Mouse (Mus musculus) embryo, embryonic 11.5 days (tissue): ENCODE measurements around the gene Phf7.

ENCODE experiments used
- DNase-seq: peaks from one replicate; pipeline ENCODE4 v3.0.0-alpha.2; 2012; ENCODE audit warnings: low read depth, low spot score

The Phf7 gene

DNA sequence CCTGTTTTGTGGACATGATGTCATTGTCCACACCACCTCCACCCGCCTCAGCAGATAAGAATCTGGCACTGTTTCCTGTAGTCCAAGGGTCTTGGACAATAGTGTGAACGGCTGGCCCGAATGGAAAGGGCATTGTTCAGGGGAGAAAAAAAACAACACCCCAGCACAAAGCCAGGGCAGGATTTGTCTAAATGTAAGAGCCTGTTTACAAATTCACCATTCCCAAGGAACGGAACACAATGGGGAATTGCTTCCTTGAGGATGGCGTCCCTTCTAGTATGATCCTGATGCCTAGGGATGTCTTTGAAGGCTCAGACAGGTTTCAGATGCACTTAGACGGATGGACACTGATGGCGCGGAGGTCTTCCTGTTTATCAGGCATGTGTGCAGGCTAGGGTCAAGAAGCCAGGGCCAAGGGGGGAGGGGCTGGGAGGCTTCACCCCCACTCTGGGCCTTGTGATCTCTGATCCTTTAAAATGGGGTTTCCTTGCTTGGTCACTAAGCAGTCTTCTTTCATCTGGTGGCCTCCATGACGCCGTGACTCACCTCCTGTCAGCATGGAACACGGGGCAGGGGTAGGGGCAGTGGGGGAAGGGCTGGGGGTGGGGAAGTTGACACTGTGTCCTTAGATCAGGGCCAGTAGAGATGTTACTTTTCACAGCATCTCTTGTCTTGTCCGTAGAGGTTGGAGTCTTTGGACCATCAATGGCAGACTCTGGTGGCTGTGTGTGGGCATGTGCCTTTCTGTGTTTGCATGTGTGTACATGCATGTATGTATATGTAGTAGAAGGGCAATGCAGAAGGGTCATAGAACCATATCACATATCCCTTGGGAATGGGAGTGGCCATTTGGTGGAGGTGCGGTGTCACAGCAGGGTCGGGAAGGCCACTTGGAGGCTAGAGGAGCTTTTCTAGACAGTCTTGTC, 17.8 kb downstream of the Phf7 start:
- DNase-seq = no peak

DNA sequence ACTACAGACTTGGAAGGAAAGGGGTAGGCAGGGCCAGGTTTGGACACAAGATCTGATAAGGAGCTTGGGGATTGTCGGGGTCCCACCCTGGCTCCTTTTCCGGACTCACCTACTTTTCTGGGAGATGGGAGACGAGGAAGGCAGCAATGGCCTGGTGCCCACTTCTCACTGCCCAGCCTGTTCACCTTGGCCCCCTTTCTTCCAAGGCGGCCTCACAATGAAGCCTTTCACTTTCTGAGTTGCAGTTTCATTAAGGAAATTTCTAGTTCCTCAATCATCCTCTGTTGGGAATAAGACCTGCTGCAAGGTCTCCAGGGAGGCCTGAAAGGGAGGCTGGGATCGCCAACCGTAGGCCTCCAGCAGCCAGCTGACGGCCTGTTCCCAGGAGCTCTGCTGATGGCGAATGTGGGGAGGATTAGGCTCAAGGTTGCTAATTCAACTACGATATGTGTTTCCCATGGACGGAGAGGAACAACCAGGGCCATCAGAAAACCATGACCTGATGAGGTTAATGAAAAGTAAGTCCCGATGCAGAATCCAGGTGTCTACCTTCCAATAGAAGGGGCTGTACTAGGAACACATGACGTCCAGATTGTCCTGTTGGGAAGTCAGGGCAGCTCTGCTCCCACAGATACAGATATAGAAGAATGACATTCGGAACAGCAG, 18.6 kb downstream of the Phf7 start:
- DNase-seq = no peak

DNA sequence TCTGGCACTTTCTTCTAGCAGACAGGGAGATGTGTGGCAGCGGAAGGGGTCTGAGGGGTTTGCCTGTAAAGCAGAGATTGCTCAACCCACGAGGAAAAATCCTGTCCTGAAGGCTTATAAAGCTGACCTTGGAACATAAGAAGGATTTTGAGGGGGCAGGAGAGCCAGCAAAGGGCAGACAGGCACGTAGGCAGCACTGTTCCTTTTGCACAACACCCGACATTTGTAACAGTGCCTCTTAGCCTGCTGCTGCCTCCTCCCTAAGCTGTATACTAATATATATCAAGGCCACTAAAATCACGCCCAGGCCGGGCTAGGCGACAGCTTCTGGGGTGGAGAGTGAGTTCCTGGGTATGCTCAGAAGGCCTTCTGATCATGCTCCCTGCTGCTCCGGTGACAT, 20.7 kb downstream of the Phf7 start:
- DNase-seq = no peak

DNA sequence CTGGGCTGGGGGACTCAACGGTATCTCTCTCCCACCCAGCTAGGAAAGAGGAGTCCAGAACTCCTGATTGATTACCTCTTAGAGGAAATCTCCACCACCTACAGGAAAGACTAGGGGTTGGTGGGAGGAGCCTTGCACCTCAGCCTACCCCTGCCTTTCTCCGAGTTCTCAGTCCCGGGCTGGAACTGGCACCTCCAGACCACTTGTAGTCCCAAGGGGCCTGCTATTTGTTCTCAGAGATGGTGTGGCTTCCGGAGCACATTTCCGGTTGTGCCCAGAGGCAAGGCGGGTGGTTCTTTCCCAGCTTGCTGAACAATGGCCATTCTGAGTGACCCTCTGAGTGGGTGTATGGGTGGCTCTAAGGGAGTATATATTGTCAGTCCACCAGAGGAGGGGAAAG, 22.9 kb downstream of the Phf7 start:
- DNase-seq = no peak

DNA sequence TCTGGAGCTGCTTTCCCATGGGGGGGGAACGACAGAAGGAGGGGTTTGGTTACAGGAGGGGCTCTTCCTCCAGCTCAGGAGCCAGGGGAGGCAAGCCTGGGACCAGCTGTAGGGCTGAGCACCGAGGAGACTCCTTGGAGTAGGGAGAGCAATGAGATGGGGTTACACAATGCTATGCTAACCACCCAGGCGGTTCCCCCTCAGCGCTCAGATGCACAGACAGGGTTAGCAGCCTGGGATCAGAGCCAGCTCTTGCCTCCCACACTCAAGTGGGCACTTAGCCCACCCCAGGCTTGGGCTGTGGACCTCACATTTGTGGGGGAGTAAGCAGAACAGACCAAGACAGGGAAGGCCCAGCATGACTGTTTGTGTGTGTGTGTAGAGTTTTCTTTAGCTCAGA, 24.1 kb downstream of the Phf7 start:
- DNase-seq = no peak

DNA sequence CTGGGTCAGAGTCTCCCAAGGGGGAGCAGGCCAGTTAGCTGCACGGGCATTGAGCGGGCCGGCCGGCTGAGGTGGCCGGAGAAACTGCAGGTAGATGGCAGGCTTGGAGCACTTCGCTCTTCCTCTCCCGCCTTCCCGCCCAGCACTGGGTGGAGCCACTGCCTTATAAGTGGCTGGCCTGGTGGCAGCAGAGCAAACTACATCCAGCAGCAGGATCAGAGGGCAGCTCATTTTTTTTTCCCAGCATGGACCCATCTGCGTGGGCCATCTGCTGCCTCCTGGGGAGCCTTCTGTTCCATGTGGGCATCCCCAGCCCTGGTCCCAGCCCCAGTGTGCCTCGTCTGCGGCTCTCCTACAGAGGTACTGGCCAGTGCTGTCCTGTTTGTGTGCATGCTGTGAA, 33.5 kb downstream of the Phf7 start, which contains the start of gene Sema3g:
TSS of gene Sema3g (plus strand) at position 195 of the 400 bp plus-strand sequence.
- DNase-seq = no peak

DNA sequence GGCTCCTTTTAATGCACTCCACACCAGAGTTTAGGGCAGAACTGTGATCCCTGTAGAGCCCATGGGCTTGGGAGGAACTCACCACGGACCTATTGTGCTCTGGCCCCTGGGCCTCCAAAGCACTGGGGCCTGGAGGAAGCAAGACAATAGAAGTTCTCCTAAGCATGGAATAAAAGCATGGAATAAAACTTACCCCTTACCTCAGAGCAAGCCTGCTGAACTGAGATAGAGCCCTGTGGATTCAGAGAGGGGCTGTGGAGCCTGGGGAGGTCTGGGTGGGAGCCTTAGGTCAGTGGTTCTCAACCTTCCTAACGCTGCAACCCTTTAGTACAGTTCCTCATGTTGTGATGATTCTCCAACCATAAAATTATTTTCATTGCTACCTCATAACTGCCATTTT, 34.3 kb downstream of the Phf7 start, which contains the start of gene Nisch:
TSS of gene Nisch (minus strand) at position 101 of the 400 bp plus-strand sequence.
- DNase-seq = no peak

DNA sequence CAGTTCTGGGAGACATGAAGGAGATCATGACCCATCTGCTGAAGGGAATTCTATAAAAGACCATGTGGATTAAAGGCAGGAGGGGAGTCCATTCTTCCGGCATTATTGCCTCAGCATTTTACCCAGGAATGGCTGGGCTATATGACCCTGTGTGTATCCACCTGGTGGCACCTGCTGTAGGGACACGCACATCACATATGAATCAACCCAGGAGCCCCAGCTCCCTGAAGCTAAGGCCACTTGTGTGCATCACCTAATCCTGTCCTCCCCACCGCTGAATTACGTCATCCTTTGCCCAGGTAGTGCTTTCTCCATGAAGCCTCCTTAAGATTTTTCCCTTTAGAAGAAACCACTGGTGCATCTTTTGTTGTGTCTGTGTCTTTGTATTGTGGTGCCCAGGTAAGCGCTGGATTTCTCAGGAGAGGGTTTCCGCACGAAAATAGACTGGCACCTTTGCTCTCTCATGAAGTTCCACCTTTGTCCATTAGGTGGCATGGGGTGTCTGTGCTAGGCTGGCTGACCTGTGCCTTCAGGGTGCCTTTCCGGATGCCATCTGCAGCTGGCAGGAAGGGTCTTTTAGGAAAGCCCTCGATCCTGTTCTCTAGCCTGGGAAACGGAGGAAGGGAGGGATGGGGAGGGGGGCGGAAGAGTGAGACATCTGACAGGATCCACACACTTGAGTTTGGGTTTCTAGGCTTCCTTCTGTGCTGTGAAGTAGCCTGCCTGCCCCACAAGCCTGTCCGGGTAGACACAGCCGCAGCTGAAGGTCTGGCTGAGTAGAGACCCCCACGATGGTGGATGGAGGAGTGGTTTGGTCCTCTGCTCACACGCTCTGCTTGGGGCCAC, 35.7 kb downstream of the Phf7 start:
- DNase-seq = peak; percentile 54

DNA sequence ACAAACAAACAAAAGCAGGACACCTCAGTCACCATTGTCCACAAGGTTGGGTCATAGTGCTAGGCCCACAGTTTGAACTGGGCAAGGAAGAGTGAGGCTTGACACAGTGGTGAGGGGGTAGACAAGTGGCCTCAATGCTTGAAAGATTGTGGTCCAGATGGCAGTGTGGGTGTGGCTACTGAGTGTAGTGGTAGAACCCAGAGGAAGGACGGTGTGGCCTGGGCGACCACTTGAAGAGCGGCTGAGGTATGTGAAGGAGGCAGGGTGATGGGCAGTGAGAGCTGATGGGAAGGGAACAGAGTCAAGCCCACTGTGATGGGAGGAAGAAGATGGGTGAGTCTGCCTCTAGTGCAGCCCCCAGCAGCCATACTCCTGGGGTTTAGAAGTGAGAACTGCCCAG, 36.4 kb downstream of the Phf7 start:
- no peak for DNase-seq

DNA sequence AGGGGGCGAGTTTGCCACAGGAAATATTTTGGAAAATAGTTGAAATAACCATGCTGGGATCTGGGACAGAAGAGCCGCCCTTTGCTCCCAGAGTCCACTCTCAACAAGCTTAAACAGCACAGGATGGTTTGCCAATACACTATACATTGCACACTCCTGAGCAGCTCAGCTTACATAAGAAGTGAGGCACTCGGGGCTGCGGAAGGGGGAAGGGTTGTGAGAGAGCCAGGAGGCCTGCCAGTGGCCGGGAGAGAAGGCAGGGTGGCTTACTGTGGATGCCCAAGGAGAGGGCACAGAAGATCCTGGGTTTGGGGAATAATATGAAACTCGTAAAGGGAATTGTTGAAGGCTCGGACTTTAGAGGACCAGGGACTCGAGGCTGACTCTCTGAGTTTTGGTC, 37.2 kb downstream of the Phf7 start:
- no peak for DNase-seq

DNA sequence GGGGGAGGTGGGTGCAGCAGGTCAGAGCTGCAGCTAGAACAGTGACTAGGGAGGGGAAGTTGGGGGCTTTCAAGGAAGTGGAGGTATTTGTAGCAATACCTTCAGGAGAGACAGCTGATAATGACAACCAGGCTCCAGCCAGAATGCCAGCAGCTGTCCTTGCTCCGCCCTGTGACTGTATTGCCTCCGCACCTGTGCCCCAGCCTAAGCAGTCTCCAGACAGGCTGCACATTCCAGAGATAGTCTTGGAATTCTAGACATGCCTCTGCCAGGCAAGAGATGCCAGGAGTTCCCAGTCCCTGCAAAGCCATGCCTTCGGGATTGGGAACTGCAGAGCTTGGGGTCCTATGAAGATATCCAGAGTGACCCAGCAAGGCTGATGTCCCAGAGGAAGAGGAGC, 38.6 kb downstream of the Phf7 start:
- DNase-seq = no peak

DNA sequence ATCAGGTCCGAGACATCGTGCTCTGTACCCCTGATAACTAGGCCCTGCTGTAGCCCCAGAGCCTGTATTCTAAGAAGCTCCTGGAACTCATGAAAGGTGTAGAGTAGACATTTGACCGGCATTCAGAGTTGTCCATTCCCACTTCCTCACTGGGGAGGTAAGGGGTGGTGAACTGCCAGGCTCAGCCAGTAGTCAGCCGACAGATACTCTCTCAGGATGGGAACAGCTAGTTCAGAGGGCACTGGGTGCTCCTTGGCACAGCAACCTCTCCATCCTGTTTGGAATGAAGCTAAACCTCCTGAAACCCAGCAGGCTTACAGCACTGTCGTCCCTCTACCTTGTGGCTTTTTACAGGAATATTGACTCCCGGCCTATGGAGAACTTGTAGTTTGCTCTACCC, 39.3 kb downstream of the Phf7 start:
- DNase-seq = no peak

DNA sequence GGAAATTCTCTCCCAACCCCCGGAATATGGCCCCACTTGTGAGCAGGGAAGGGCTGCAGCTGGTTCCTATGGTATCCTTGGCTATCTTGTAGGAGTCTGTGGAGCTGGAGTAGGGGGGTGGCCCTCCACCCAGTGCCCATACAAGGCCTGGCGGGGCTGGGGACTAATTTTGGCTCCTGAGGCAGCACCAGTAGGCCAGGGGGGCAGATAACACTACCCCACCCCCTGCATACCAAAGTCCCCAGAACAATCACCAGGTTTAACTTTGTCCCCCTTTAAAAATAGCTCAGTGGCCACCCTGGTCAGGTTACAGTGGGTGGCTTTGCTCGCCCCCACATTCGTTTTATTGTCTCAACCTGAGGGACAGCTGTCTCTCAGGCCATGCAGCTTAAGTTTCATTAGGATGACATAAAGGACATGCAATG, 42.0 kb downstream of the Phf7 start:
- no peak for DNase-seq

DNA sequence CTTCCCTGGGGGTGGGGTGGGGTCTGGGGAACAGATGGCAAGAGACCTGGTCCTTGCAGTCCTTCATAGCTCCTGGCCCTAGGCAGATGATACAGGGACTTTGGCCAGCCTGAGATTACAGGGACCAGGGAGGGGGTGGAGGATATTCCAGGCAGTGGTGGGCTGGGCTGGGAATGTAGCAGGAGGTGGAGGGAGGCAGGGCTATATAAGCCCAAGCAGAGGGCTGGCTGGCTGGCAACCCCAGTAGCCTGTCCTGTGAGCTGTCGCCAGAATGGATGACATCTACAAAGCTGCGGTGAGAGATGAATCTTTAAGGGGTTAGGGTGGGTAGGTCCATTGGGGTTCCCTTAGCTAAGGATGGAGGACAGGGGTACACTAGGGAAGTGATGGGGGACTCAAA, 43.0 kb downstream of the Phf7 start, which contains the start of gene Tnnc1:
TSS of gene Tnnc1 (plus strand) at position 229 of the 400 bp plus-strand sequence.
- no peak for DNase-seq

DNA sequence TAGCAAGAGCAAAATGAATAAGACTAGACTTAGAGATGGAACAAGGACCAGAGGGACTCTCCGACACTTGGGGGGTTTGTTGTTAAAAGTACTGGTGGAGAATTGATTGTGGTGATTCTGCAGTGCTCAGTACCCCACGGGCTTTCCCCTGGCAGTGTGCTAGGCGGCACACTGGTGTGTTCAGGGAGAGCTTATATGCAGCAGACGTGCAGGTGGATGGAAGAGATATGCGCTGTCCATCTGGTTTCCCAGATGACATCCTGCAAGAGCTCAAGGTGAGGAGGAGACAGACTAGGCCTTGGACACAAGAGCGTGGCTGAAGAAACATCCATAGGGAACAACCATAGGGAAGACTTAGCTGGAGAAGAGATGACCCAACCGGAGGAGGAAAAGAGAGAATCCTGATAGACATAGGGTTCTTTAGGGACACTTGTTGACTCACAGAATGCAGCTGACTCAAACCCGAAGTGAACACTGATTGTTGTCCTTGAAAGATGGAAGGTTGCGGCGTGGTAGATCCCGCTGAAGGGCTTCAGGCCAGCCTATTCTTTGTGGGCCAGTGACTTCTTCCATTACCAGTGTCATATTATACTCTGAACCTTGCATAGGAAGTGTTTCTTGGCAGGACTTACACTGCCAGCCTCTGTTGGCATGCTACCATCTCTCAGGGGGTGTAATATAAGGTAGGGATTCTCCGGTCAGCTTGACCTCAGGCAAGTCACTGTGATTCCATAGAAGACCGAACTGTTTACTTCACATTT, 43.9 kb downstream of the Phf7 start:
- no peak for DNase-seq

DNA sequence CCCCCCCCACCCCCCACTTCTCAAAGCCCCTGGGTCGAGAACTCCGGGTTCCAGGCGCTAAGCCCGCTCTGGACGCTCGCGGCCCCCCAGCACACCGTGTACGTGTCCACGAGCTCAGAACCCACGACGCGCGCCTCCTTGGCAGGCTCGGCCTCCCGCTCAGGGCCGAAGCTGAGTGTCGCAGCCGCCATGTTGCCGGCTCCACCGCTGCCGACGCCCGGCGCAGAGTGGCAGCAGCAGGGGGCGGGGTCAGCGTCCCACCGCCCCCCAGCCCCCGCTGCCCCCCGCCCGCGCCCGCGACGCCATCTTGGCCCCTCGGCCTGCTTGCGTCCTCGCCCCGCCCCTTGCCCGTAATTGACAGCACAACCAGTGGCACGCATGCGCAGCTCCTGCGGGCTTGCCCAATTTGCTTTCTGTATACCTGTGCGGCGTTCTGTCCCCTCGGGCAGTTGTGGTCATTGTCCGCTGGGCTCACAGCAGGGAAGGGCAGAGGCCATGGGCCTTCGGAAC, 44.6 kb downstream of the Phf7 start:
- DNase-seq = peak; percentile 87

DNA sequence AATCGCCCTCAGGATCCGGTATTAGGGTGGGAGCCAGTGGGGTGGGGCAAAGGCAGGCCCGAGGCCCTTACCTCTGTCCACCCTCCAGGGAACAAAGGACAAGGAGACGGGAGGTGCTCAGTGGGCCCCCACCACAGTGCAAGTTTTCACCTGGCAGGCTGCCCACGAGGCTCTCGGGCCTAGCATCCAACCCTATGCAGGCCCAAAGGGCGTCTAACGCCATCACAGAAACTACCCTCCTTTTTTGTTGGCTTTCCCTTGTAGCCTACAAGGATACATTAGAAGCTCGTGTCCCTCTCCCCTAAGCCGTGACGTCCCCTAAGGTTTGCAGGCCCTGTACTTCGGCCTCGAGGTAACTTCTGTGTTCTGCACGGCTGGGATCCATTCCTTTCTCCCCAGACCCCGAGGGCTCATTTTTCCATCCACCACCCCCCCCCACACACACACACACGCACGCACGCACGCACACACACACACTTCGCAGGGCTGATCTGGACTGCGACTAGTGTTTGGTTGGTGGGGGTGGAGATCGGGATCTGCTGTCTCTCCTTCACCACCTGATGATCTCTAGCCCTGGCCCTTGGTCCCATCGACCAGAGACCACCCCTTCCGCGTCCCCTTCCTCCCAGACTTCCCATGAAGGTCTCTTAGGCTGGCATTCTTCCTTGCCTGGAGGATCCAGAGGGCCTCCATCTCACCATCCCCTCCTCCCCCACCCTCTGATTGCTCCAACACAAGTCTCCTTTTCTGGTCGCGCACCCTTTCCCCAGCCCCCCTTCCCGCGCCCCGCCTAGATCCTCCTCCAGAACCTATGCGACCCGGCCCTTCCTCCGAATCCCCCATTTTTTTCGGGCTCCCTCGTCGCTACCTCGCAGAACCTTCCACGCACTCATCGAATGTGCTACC, 45.3 kb downstream of the Phf7 start:
- DNase-seq = no peak

DNA sequence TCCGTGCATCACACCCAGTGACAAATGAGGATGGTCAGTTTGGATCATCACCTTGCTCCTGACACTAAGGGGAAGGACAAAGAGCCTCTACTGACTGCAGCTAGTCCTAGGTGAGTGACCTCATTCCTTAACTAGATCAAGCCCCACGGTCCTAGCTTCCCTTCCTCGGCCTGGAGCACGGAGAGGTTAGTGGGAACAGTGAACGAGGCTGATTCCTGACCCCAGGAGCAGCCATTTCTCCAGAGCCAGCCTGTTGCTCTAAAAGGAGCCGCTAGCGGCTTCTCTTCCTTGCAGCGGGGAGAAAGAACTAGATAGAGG, 45.9 kb downstream of the Phf7 start:
- DNase-seq = no peak

DNA sequence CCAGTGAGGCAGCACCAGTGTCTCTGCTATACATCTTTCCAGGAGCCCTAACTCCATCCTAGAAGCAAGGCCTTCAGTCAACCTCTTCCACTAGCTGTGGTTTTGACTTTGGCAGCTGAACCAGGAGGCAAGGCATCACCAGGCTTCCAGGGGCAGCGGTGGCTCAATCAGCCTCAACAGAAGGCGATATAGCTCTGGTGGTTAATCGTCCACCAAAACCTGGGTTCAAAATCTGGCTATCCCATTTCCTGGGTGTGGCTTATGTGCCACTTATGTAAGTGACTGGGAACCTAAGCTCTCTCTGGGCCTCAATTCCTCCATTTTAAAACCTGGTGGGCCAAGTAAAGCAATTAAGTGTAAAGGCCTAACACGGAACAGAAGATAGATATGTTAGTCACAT, 46.3 kb downstream of the Phf7 start:
- DNase-seq = no peak

DNA sequence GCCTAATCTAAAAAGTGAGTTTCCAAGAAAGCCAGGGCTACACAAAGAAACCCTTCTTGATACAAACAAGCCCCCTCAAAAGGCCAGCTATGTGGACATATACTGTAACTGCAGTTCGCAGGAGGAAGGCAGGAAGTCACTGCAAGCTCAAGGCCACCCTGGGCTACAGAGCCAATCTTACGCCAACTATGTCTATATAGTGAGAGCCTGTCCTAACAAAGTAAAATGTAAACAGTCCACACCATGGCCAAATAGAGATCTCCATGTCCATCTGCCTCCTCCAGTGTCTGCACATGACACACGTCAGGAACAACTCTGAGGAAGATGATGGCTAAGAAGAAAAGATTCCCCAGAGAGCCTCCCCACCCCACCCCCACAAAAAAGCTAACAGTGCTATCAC, 51.1 kb downstream of the Phf7 start:
- DNase-seq = no peak
